Mouse (Mus musculus) liver, embryonic 11.5 days (tissue): ENCODE measurements around the gene Ajm1. TPM values are rescaled to one million over a fixed set of nuclear protein-coding genes. Genes with fewer than 3 reads are reported as not detected.

Source experiments
- ATAC-seq: fragments of 200-750 bp; cut with Nextera tagmentation; replicated peaks from 2 replicates; pipeline ENCODE4 v1.8.0; 2017; ENCODE audit warnings: moderate number of reproducible peaks, mild to moderate bottlenecking, moderate TSS enrichment, moderate library complexity; ENCODE audit not compliant: low FRiP score
- DNase-seq: peaks from one replicate; pipeline ENCODE4 v3.0.0-alpha.2; 2017; ENCODE audit warnings: low spot score
- H3K27ac ChIP-seq: fragments of 300-500 bp; sonication (generic); 2 replicates; pipeline ENCODE4 v1.5.1; 2014; ENCODE audit warnings: mild to moderate bottlenecking, low read depth, low read length, control low read depth
- H3K27me3 ChIP-seq: fragments of 300-500 bp; sonication (generic); replicated peaks from 2 replicates; pipeline ENCODE4 v1.6.1; 2014; ENCODE audit warnings: low read length, mixed read lengths; ENCODE audit not compliant: control insufficient read depth, insufficient read depth
- H3K36me3 ChIP-seq: fragments of 300-500 bp; sonication (generic); 2 replicates; pipeline ENCODE4 v1.6.1; 2014; ENCODE audit warnings: mild to moderate bottlenecking, low read length, moderate library complexity, mixed read lengths; ENCODE audit not compliant: control insufficient read depth, insufficient read depth
- H3K4me1 ChIP-seq: fragments of 300-500 bp; sonication (generic); replicated peaks from 2 replicates; pipeline ENCODE4 v1.6.1; 2014; ENCODE audit warnings: low read length, mixed read lengths; ENCODE audit not compliant: control insufficient read depth, insufficient read depth
- H3K4me2 ChIP-seq: fragments of 300-500 bp; sonication (generic); 2 replicates; pipeline ENCODE4 v1.6.1; 2014; ENCODE audit warnings: mild to moderate bottlenecking, control low read depth, moderate library complexity
- H3K4me3 ChIP-seq: fragments of 300-500 bp; sonication (generic); 2 replicates; pipeline ENCODE4 v1.5.1; 2014; ENCODE audit warnings: low read depth, low read length, control low read depth
- H3K9ac ChIP-seq: fragments of 300-500 bp; sonication (generic); 2 replicates; pipeline ENCODE4 v1.6.1; 2014; ENCODE audit warnings: low read depth, low read length, control low read depth
- H3K9me3 ChIP-seq: fragments of 300-500 bp; sonication (generic); 2 replicates; pipeline ENCODE4 v1.6.1; 2016; ENCODE audit warnings: low read length, inconsistent platforms, mixed read lengths; ENCODE audit not compliant: control insufficient read depth
- WGBS: fragments of 180-500 bp; shearing (Covaris S2); extraction: QIAGEN DNeasy Blood & Tissue Kit; methylation state at CpG from one replicate; pipeline ENCODE4 v1.1.7; 2014; 5-methylcytosine and 5-hydroxymethylcytosine counted together
- polyA plus RNA-seq: library from polyadenylated mRNA; unstranded; fragments of >200 nt; fragmentation: Nextera tagmentation; extraction: Ambion mirVana; gene quantifications from 2 replicates; pipeline ENCODE4 v1.2.1, GENCODE M21; 2014

Ajm1 gene
- polyA plus RNA-seq, 1 experiment from 2014 or later: not detected

GRCm38 (mm10) chr2:25580621-25581101 lies 896 bp downstream of the Ajm1 start:
- WGBS: 33% methylated on average over 6 of the region's 6 CpGs
- Histone ChIP-seq H3K4me2 (peak overlapping the region; percentile 66), H3K27me3 (peaks cover 56% of the 10 kb centered on the region), H3K27ac (no peak overlapping the region), H3K9ac (no peak overlapping the region), H3K4me3 (peak overlapping the region; percentile 15; the same call in 1 of the 2 replicates), H3K4me1 (peaks cover 41% of the 10 kb centered on the region), H3K9me3 (no peaks in the 10 kb centered on the region), H3K36me3 (peaks cover 9% of the 10 kb centered on the region)
- ATAC-seq: no peak
- DNase-seq: no peak

- no peaks in the 10 kb centered on the region for H3K9me3 ChIP-seq
- WGBS: 6% methylated on average over 27 of the region's 27 CpGs
- H3K27me3 ChIP-seq: peaks cover 57% of the 10 kb centered on the region
- DNase-seq: no peak
- no peak overlapping the region for H3K27ac ChIP-seq
- H3K4me1 ChIP-seq: peaks cover 45% of the 10 kb centered on the region
- no peak for ATAC-seq
- peaks cover 9% of the 10 kb centered on the region for H3K36me3 ChIP-seq
- H3K9ac ChIP-seq: no peak overlapping the region
- H3K4me2 ChIP-seq: peak overlapping the region; percentile 42
- H3K4me3 ChIP-seq: peak overlapping the region; percentile 30
These were observed 1.7 kb downstream of the Ajm1 start for GRCm38 (mm10) chr2:25579737-25580460.

- Histone ChIP-seq H3K36me3 (peaks cover 3% of the 10 kb centered on the region; the same call in 1 of the 2 replicates), H3K27ac (no peak overlapping the region), H3K27me3 (peaks cover 57% of the 10 kb centered on the region), H3K9me3 (no peaks in the 10 kb centered on the region), H3K4me3 (peak overlapping the region; percentile 30), H3K4me2 (peak overlapping the region; percentile 42), H3K9ac (no peak overlapping the region), H3K4me1 (peaks cover 45% of the 10 kb centered on the region)
- DNase-seq (no peak), ATAC-seq (no peak)
- 6% methylated on average over 77 of the region's 77 CpGs for WGBS
These were observed 2.5 kb downstream of the Ajm1 start for GRCm38 (mm10) chr2:25578796-25579736.

- no peak overlapping the region for H3K27ac ChIP-seq
- WGBS: 5% methylated on average over 75 of the region's 75 CpGs
- no peaks in the 10 kb centered on the region for H3K9me3 ChIP-seq
- peaks cover 54% of the 10 kb centered on the region for H3K4me1 ChIP-seq
- ATAC-seq (no peak), DNase-seq (peak; percentile 59)
- peaks cover 57% of the 10 kb centered on the region for H3K27me3 ChIP-seq
- no peaks in the 10 kb centered on the region; the same call in 1 of the 2 replicates for H3K36me3 ChIP-seq
- no peak overlapping the region for H3K9ac ChIP-seq
- H3K4me2 ChIP-seq: peak overlapping the region; percentile 58
- peak overlapping the region; percentile 37 for H3K4me3 ChIP-seq
These were observed 3.4 kb downstream of the Ajm1 start for GRCm38 (mm10) chr2:25577951-25578795.

- Histone ChIP-seq H3K4me2 (peak overlapping the region; percentile 58), H3K36me3 (no peaks in the 10 kb centered on the region), H3K27ac (no peak overlapping the region), H3K4me1 (peaks cover 50% of the 10 kb centered on the region), H3K9me3 (no peaks in the 10 kb centered on the region), H3K27me3 (peaks cover 57% of the 10 kb centered on the region), H3K9ac (peak overlapping the region; percentile 20; the same call in 1 of the 2 replicates), H3K4me3 (peak overlapping the region; percentile 37)
- no peak for ATAC-seq
- no peak for DNase-seq
- WGBS: 17% methylated on average over 92 of the region's 92 CpGs
These were observed 4.3 kb downstream of the Ajm1 start for GRCm38 (mm10) chr2:25576965-25577891.

- Histone ChIP-seq H3K27me3 (peaks cover 57% of the 10 kb centered on the region), H3K4me1 (peaks cover 46% of the 10 kb centered on the region), H3K36me3 (no peaks in the 10 kb centered on the region; the same call in 1 of the 2 replicates), H3K4me3 (no peak overlapping the region; the same call in 1 of the 2 replicates), H3K4me2 (peak overlapping the region; percentile 91), H3K9me3 (no peaks in the 10 kb centered on the region), H3K9ac (no peak overlapping the region), H3K27ac (no peak overlapping the region)
- WGBS: 78% methylated on average over 16 of the region's 16 CpGs
- ATAC-seq (no peak), DNase-seq (no peak)
These were observed 5.3 kb downstream of the Ajm1 start for GRCm38 (mm10) chr2:25576028-25576850.

- Histone ChIP-seq H3K4me2 (peak overlapping the region; percentile 91), H3K4me1 (peaks cover 42% of the 10 kb centered on the region)
These were observed 6.0 kb downstream of the Ajm1 start for GRCm38 (mm10) chr2:25575432-25576027.

More at GRCm38 (mm10) chr2:25575432-25576027, 6.0 kb downstream of the Ajm1 start:
- Histone ChIP-seq H3K4me3 (peak overlapping the region; percentile 63), H3K27ac (peak overlapping the region; percentile 75; the same call in 1 of the 2 replicates), H3K36me3 (no peaks in the 10 kb centered on the region; the same call in 1 of the 2 replicates), H3K9me3 (no peaks in the 10 kb centered on the region), H3K27me3 (peaks cover 50% of the 10 kb centered on the region), H3K9ac (peak overlapping the region; percentile 65)
- ATAC-seq (no peak), DNase-seq (peak; percentile 69)
- WGBS: 23% methylated on average over 21 of the region's 21 CpGs
